Mouse (Mus musculus) MEL (cell line): Measurements from ENCODE around the gene Nt5c2. TPM values are rescaled to one million over a fixed set of nuclear protein-coding genes. Genes with fewer than 3 reads are reported as not detected.

Experiments used
- DNase-seq: peaks from one replicate; pipeline ENCODE4 v3.0.0; 2011; ENCODE audit warnings: low read depth, low spot score
- H3K27ac ChIP-seq: 2 replicates; pipeline ENCODE4 v1.5.1; 2012; ENCODE audit warnings: low read depth, mild to moderate bottlenecking, control low read depth, low read length, moderate library complexity; ENCODE audit not compliant: control insufficient read depth
- H3K27me3 ChIP-seq, 2 experiments: fragments of 150-350 bp in 1 of 2; sonication (generic) in 1 of 2; 2 replicates each; pipeline ENCODE4 v1.6.1; 2012; ENCODE audit warnings: low read length in 2 of 2, mild to moderate bottlenecking in 2 of 2, improper control_type of control experiment in 1 of 2, moderate library complexity in 1 of 2; ENCODE audit not compliant: insufficient read depth in 2 of 2, control insufficient read depth in 1 of 2
- H3K36me3 ChIP-seq, 2 experiments: 2 replicates each; pipeline ENCODE4 v1.6.1; 2012 to 2014; ENCODE audit warnings: low read length in 2 of 2, improper control_type of control experiment in 1 of 2, inconsistent platforms in 1 of 2, mild to moderate bottlenecking in 1 of 2; ENCODE audit not compliant: insufficient read depth in 2 of 2, control insufficient read depth in 1 of 2
- H3K4me1 ChIP-seq, 2 experiments: fragments of 150-350 bp in 1 of 2; sonication (generic) in 1 of 2; 2 replicates each; pipeline ENCODE4 v1.6.1; 2012; ENCODE audit warnings: low read length in 2 of 2, improper control_type of control experiment in 1 of 2, mild to moderate bottlenecking in 1 of 2; ENCODE audit not compliant: insufficient read depth in 2 of 2, control insufficient read depth in 1 of 2
- H3K4me3 ChIP-seq, 2 experiments: fragments of 150-350 bp in 1 of 2; sonication (generic) in 1 of 2; 2 replicates each; pipeline ENCODE4 v1.5.1; 2012; ENCODE audit warnings: low read depth in 2 of 2, low read length in 2 of 2, mild to moderate bottlenecking in 2 of 2, moderate library complexity in 2 of 2, control low read depth in 1 of 2, improper control_type of control experiment in 1 of 2; ENCODE audit not compliant: control insufficient read depth in 1 of 2, insufficient read depth in 1 of 2
- H3K79me2 ChIP-seq: 2 replicates; pipeline ENCODE4 v1.6.1; 2012; ENCODE audit warnings: mild to moderate bottlenecking, low read length, moderate library complexity; ENCODE audit not compliant: control insufficient read depth, poor library complexity, insufficient read depth
- H3K9ac ChIP-seq: 2 replicates; pipeline ENCODE4 v1.6.1; 2012; ENCODE audit warnings: low read depth, mild to moderate bottlenecking, control low read depth, low read length, moderate library complexity; ENCODE audit not compliant: control insufficient read depth, poor library complexity, severe bottlenecking
- H3K9me3 ChIP-seq: fragments of 150-350 bp; sonication (generic); replicated peaks from 2 replicates; pipeline ENCODE4 v1.6.1; 2012; ENCODE audit warnings: mild to moderate bottlenecking, low read length, improper control_type of control experiment, moderate library complexity; ENCODE audit not compliant: insufficient read depth
- ELF1 ChIP-seq: IDR thresholded peaks from 2 replicates; pipeline ENCODE4 v1.6.1; 2014; ENCODE audit warnings: low read depth, mild to moderate bottlenecking, inconsistent platforms, low read length, improper control_type of control experiment, moderate library complexity
- EP300 ChIP-seq, 2 experiments: IDR thresholded peaks; 2 replicates each; pipeline ENCODE4 v1.6.1; 2011; ENCODE audit warnings: improper control_type of control experiment in 2 of 2, low read length in 2 of 2, low read depth in 1 of 2, mild to moderate bottlenecking in 1 of 2
- GABPA ChIP-seq: IDR thresholded peaks from 2 replicates; pipeline ENCODE4 v1.6.1; 2012; ENCODE audit warnings: low read depth, mild to moderate bottlenecking, inconsistent platforms, low read length, improper control_type of control experiment, moderate library complexity
- GATA1 ChIP-seq: IDR thresholded peaks from 2 replicates; pipeline ENCODE4 v1.6.1; 2011; ENCODE audit warnings: low read depth, low read length, improper control_type of control experiment
- MAFK ChIP-seq: IDR thresholded peaks from 2 replicates; pipeline ENCODE4 v1.6.1; 2011; ENCODE audit warnings: low read depth, mild to moderate bottlenecking, low read length, improper control_type of control experiment, borderline replicate concordance
- MXI1 ChIP-seq: IDR thresholded peaks from 2 replicates; pipeline ENCODE4 v1.6.1; 2011; ENCODE audit warnings: mild to moderate bottlenecking, low read depth, low read length, improper control_type of control experiment
- MYB ChIP-seq: IDR thresholded peaks from 2 replicates; pipeline ENCODE4 v1.6.1; 2011; ENCODE audit warnings: mild to moderate bottlenecking, low read depth, low read length, improper control_type of control experiment
- MYC ChIP-seq: IDR thresholded peaks from 2 replicates; pipeline ENCODE4 v1.6.1; 2011; ENCODE audit warnings: low read depth, mild to moderate bottlenecking, low read length, improper control_type of control experiment, moderate library complexity
- NELFE ChIP-seq: IDR thresholded peaks from 2 replicates; pipeline ENCODE4 v1.6.1; 2011; ENCODE audit warnings: low read depth, low read length, improper control_type of control experiment
- NRF1 ChIP-seq: IDR thresholded peaks from 2 replicates; pipeline ENCODE4 v1.6.1; 2014; ENCODE audit warnings: low read depth, mild to moderate bottlenecking, inconsistent platforms, low read length, improper control_type of control experiment, moderate library complexity; ENCODE audit not compliant: poor library complexity, insufficient read depth, severe bottlenecking
- POLR2AphosphoS2 ChIP-seq: IDR thresholded peaks from 2 replicates; pipeline ENCODE4 v1.6.1; 2011; ENCODE audit warnings: low read length, improper control_type of control experiment
- POLR2AphosphoS5 ChIP-seq: IDR thresholded peaks from 2 replicates; pipeline ENCODE4 v1.6.1; 2012; ENCODE audit warnings: low read depth, borderline replicate concordance, mild to moderate bottlenecking, inconsistent platforms, low read length, moderate library complexity, mixed read lengths
- SIN3A ChIP-seq: IDR thresholded peaks from 2 replicates; pipeline ENCODE4 v1.6.1; 2012; ENCODE audit warnings: low read length, improper control_type of control experiment, inconsistent platforms
- SMC3 ChIP-seq: IDR thresholded peaks from 2 replicates; pipeline ENCODE4 v1.6.1; 2011; ENCODE audit warnings: low read depth, low read length, improper control_type of control experiment
- TAL1 ChIP-seq: IDR thresholded peaks from 2 replicates; pipeline ENCODE4 v1.6.1; 2012; ENCODE audit warnings: mild to moderate bottlenecking, inconsistent platforms, low read length, moderate library complexity, mixed read lengths
- TCF12 ChIP-seq: IDR thresholded peaks from 2 replicates; pipeline ENCODE4 v1.6.1; 2014; ENCODE audit warnings: low read depth, mild to moderate bottlenecking, inconsistent platforms, low read length, improper control_type of control experiment, moderate library complexity
- USF1 ChIP-seq: IDR thresholded peaks from 2 replicates; pipeline ENCODE4 v1.6.1; 2014; ENCODE audit warnings: low read depth, mild to moderate bottlenecking, inconsistent platforms, low read length, improper control_type of control experiment, moderate library complexity
- ZKSCAN1 ChIP-seq: IDR thresholded peaks from 2 replicates; pipeline ENCODE4 v1.6.1; 2012; ENCODE audit warnings: low read depth, mild to moderate bottlenecking, inconsistent platforms, low read length, improper control_type of control experiment, moderate library complexity
- ZNF384 ChIP-seq: IDR thresholded peaks from 2 replicates; pipeline ENCODE4 v1.6.1; 2012; ENCODE audit warnings: low read depth, mild to moderate bottlenecking, inconsistent platforms, low read length, improper control_type of control experiment
- polyA plus RNA-seq, 2 experiments: library from polyadenylated mRNA; stranded (reverse) in 1 of 2; unstranded in 1 of 2; fragments of >175 nt in 1 of 2; fragments of >200 nt in 1 of 2; gene quantifications; 2 replicates each; pipeline versions ENCODE4 v1.2.1 to v1.2.4; 2012; ENCODE audit warnings: low replicate concordance in 2 of 2, low read depth in 1 of 2; ENCODE audit not compliant: insufficient read length in 2 of 2, insufficient read depth in 1 of 2, missing spikeins in 1 of 2
- total RNA-seq: library from RNA; depleted of rRNA; stranded (reverse); fragments of 300-350 nt; gene quantifications from 2 replicates; pipeline ENCODE4 v1.2.3, GENCODE M21; 2012

Nt5c2 gene
- total and polyA plus RNA-seq, 3 experiments: 64.6 to 455 (median 147) TPM

GRCm38 (mm10) chr19:46849443-46849997, 165.4 kb downstream of the Nt5c2 start (continued):
- TF ChIP-seq MYC: peak; percentile 84; the same call in 1 of the 2 replicates
- TF ChIP-seq TAL1: peak; percentile 96
- no peak for TF ChIP-seq NRF1
- TF ChIP-seq SIN3A: peak; percentile 96
- TF ChIP-seq GABPA: no peak
- TF ChIP-seq ELF1: no peak
- peak; percentile 98 for TF ChIP-seq GATA1
- no peak for TF ChIP-seq ZNF384
- peak; percentile 98 for TF ChIP-seq TCF12

GRCm38 (mm10) chr19:46848381-46849268, 166.3 kb downstream of the Nt5c2 start:
- H3K9me3 ChIP-seq: no peaks in the 10 kb centered on the region
- H3K4me3 ChIP-seq: no peak overlapping the region
- H3K79me2 ChIP-seq: no peaks in the 10 kb centered on the region
- peaks cover 0 to 49% of the 10 kb centered on the region in 2 experiments; a peak in 2 of 4 replicates for H3K36me3 ChIP-seq
- H3K9ac ChIP-seq: peak overlapping the region; percentile 11; the same call in 1 of the 2 replicates
- peaks cover 38 to 50% of the 10 kb centered on the region in 2 experiments for H3K4me1 ChIP-seq
- TF ChIP-seq TCF12 (no peak), GATA1 (no peak), MYB (no peak), POLR2AphosphoS5 (no peak), USF1 (no peak), SMC3 (no peak), EP300 (IDR thresholded peaks at IDR 0.05; ENCODE audit: low read depth in 1 of 2, low read length in 2 of 2) (no peak), NELFE (peak; percentile 28; the same call in 1 of the 2 replicates), NRF1 (no peak), MXI1 (no peak), MYC (no peak), ZKSCAN1 (0 out of 2 replicates have a peak, but pooled peaks have one; percentile 15), POLR2AphosphoS2 (no peak), MAFK (no peak)
- TF ChIP-seq, all 39 proteins: peak for 2
- peak overlapping the region; percentile 75 for H3K27ac ChIP-seq
- no peaks in the 10 kb centered on the region for H3K27me3 ChIP-seq
- no peak for DNase-seq
